Mouse (Mus musculus): ENCODE results near the gene Gm42688.

- TF ChIP-seq POLR2A (IDR thresholded peaks at IDR 0.05; ENCODE audit: insufficient read depth, low read depth, low read length): no peak
- TF ChIP-seq CTCF (IDR thresholded peaks at IDR 0.05; ENCODE audit: insufficient read depth, low read depth, low read length): no peak
These were observed 41.5 kb downstream of the Gm42688 start for GRCm38 (mm10) chr6:83142886-83143285.
